Mouse (Mus musculus) erythroblast, embryonic 14.5 days (primary cell): ENCODE data around the gene Acp1.

ENCODE experiments used
- GATA1 ChIP-seq: IDR thresholded peaks from 2 replicates; pipeline ENCODE4 v1.6.1; 2012; ENCODE audit warnings: low read length, inconsistent platforms, mixed read lengths
- TAL1 ChIP-seq: IDR thresholded peaks from 3 replicates; pipeline ENCODE4 v1.6.1; 2012; ENCODE audit warnings: low read length, inconsistent platforms, mixed read lengths

DNA sequence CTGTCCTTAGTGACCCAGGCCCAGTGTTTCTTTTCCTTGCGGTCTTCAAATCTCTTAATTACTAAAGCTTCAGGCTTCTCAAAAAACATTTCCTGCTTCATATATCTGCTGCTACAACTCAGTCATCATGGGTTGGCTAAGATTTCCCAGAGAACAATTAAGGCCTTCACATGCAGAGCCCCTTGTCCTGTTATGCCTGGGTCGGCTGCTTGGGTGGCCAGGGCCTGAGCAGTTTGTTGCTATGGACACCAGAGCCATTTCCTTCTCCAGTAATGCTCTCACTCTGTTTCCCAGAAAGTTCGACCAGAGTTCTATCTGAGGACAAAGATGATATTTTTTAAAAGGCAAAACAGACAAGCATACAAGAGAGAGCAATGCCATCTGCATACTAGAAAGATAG is 32.8 kb upstream of the Acp1 start:
- no peak for TF ChIP-seq TAL1
- no peak for TF ChIP-seq GATA1
